Mouse (Mus musculus): ENCODE data around the gene Epha8.
A peak's percentile ranks its signal among the peaks of the same experiment; 100 is the strongest.

Gene Epha8

GRCm38 (mm10) chr4:136956751-136957446 lies at the start of gene Epha8:
Epha8 (minus strand) TSS chr4:136956816.
- no peak for DNase-seq (ENCODE audit: low spot score in 2 of 2)

- no peak for DNase-seq (ENCODE audit: low spot score in 2 of 2)
These were observed 45.2 kb upstream of the Epha8 start for GRCm38 (mm10) chr4:137001825-137002224.

GRCm38 (mm10) chr4:137001020-137001419 lies 44.4 kb upstream of the Epha8 start:
- DNase-seq (ENCODE audit: low spot score in 2 of 2), result no peak

- no peak for DNase-seq (ENCODE audit: low spot score in 2 of 2)
These were observed 41.8 kb upstream of the Epha8 start for GRCm38 (mm10) chr4:136998371-136998770.

- no peak for DNase-seq (ENCODE audit: low spot score in 2 of 2)
These were observed 41.2 kb upstream of the Epha8 start for GRCm38 (mm10) chr4:136997723-136998345.

GRCm38 (mm10) chr4:136996933-136997332 lies 40.3 kb upstream of the Epha8 start:
- DNase-seq (ENCODE audit: low spot score in 2 of 2), result no peak

- no peak for DNase-seq (ENCODE audit: low spot score in 2 of 2)
These were observed 38.7 kb upstream of the Epha8 start for GRCm38 (mm10) chr4:136995361-136995760.

- no peak for DNase-seq (ENCODE audit: low spot score in 2 of 2)
These were observed 25.5 kb upstream of the Epha8 start for GRCm38 (mm10) chr4:136981993-136982695.

GRCm38 (mm10) chr4:136981347-136981746 lies 24.7 kb upstream of the Epha8 start:
- DNase-seq (ENCODE audit: low spot score in 2 of 2), result peak in 1 of 2 experiments; percentile 48

GRCm38 (mm10) chr4:136980921-136981320 lies 24.3 kb upstream of the Epha8 start:
- DNase-seq (ENCODE audit: low spot score in 2 of 2), result no peak

GRCm38 (mm10) chr4:136977244-136977643 lies 20.6 kb upstream of the Epha8 start:
- no peak for DNase-seq (ENCODE audit: low spot score in 2 of 2)

- no peak for DNase-seq (ENCODE audit: low spot score in 2 of 2)
These were observed 14.3 kb upstream of the Epha8 start for GRCm38 (mm10) chr4:136970939-136971338.

GRCm38 (mm10) chr4:136969503-136970276 lies 13.1 kb upstream of the Epha8 start:
- no peak for DNase-seq (ENCODE audit: low spot score in 2 of 2)

GRCm38 (mm10) chr4:136969096-136969495 lies 12.5 kb upstream of the Epha8 start:
- no peak for DNase-seq (ENCODE audit: low spot score in 2 of 2)

GRCm38 (mm10) chr4:136967511-136967910 lies 10.9 kb upstream of the Epha8 start:
- DNase-seq (ENCODE audit: low spot score in 2 of 2), result no peak

GRCm38 (mm10) chr4:136966493-136967390 lies 10.1 kb upstream of the Epha8 start:
- DNase-seq (ENCODE audit: low spot score in 2 of 2), result no peak

- no peak for DNase-seq (ENCODE audit: low spot score in 2 of 2)
These were observed 8.4 kb upstream of the Epha8 start for GRCm38 (mm10) chr4:136964990-136965421.

- no peak for DNase-seq (ENCODE audit: low spot score in 2 of 2)
These were observed 5.8 kb upstream of the Epha8 start for GRCm38 (mm10) chr4:136962447-136962846.

- no peak for DNase-seq (ENCODE audit: low spot score in 2 of 2)
These were observed 5.1 kb upstream of the Epha8 start for GRCm38 (mm10) chr4:136961642-136962285.

- DNase-seq (ENCODE audit: low spot score in 2 of 2), result no peak
These were observed 4.0 kb upstream of the Epha8 start for GRCm38 (mm10) chr4:136960581-136960980.
